Mouse (Mus musculus) testis, adult 2 months (tissue): ENCODE results near the gene Misp. TPM values are rescaled to one million over a fixed set of nuclear protein-coding genes. Genes with fewer than 3 reads are reported as not detected.

Source experiments
- H3K27ac ChIP-seq: fragments of 200-500 bp; 2 replicates; pipeline ENCODE4 v1.5.1; 2012; ENCODE audit warnings: low read depth, low read length; ENCODE audit not compliant: control insufficient read depth, insufficient read depth
- H3K27me3 ChIP-seq: fragments of 200-500 bp; 2 replicates; pipeline ENCODE4 v1.6.1; 2012; ENCODE audit warnings: mild to moderate bottlenecking, low read length, moderate library complexity; ENCODE audit not compliant: control insufficient read depth, insufficient read depth
- H3K36me3 ChIP-seq: fragments of 200-500 bp; 2 replicates; pipeline ENCODE4 v1.6.1; 2012; ENCODE audit warnings: mild to moderate bottlenecking, low read length; ENCODE audit not compliant: control insufficient read depth, insufficient read depth
- H3K4me1 ChIP-seq: fragments of 200-500 bp; 2 replicates; pipeline ENCODE4 v1.6.1; 2012; ENCODE audit warnings: low read length; ENCODE audit not compliant: control insufficient read depth, insufficient read depth
- H3K4me3 ChIP-seq: fragments of 200-500 bp; 2 replicates; pipeline ENCODE4 v1.5.1; 2012; ENCODE audit warnings: low read depth, mild to moderate bottlenecking, low read length, moderate library complexity, mixed read lengths; ENCODE audit not compliant: control insufficient read depth
- CTCF ChIP-seq: fragments of 200-500 bp; IDR thresholded peaks from 2 replicates; pipeline ENCODE4 v1.5.1; 2012; ENCODE audit warnings: low read depth, mild to moderate bottlenecking, inconsistent platforms, low read length, moderate library complexity; ENCODE audit not compliant: control insufficient read depth, insufficient read depth, insufficient replicate concordance
- POLR2A ChIP-seq: fragments of 200-500 bp; IDR thresholded peaks from 2 replicates; pipeline ENCODE4 v1.6.1; 2012; ENCODE audit warnings: low read depth, mild to moderate bottlenecking, inconsistent platforms, low read length, moderate library complexity; ENCODE audit not compliant: control insufficient read depth
- polyA plus RNA-seq: library from polyadenylated mRNA; depleted of rRNA; stranded (reverse); fragments of >200 nt; gene quantifications from 2 replicates; pipeline ENCODE4 v1.2.3, GENCODE M21; 2012

Gene Misp
- polyA plus RNA-seq, 1 experiment, result 0.27 TPM

GRCm38 (mm10) chr10:79814271-79814842, 6.4 kb upstream of the Misp start:
- Histone ChIP-seq H3K27ac (no peak overlapping the region), H3K4me1 (peaks cover 3% of the 10 kb centered on the region), H3K27me3 (no peaks in the 10 kb centered on the region), H3K36me3 (no peaks in the 10 kb centered on the region), H3K4me3 (no peak overlapping the region)
- TF ChIP-seq CTCF (no peak), POLR2A (no peak)

DNA sequence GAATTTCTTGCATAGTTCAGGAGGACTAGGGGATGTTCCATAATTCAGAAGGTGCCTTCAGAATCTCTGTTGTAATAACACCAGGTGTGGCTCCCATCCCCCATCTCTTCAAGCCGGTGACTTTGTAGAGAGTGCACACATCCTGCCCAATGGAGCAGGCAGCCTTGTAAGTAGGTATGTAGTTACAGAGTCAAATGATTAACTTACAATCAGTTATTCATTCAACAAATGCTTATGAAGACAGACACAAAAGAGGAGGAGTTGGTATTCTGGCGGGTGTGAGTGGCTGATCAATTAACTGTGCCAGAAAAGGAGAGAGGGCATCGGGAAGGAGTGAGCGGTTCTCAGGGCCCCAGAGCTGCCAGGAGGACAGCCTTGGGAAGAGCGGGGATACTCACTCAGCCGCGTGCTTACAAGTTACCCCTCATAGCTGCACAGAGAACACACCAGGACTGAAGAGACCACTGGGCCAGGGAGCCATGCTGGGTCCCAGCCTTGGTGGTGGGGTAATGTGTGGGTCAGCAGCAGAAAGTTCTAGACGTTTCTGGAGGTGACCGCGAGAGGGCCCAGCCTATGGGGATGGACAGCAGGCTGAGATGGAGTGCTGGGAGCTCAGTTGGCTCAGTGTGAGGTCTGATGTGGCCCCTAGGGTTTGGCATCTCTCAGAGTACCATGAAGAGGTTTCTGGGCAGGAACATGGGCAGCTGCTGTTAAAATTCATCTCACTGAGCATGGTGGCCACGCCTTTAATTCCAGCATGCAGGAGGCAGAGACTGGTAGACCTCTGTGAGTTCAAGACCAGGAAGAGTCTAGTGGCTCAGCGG, 4.9 kb upstream of the Misp start:
- Histone ChIP-seq H3K27ac (no peak overlapping the region), H3K4me1 (peaks cover 3% of the 10 kb centered on the region), H3K36me3 (no peaks in the 10 kb centered on the region), H3K27me3 (no peaks in the 10 kb centered on the region), H3K4me3 (no peak overlapping the region)
- no peak for TF ChIP-seq CTCF
- no peak for TF ChIP-seq POLR2A

- Histone ChIP-seq H3K4me3 (no peak overlapping the region), H3K36me3 (no peaks in the 10 kb centered on the region), H3K27ac (no peak overlapping the region), H3K27me3 (no peaks in the 10 kb centered on the region), H3K4me1 (peaks cover 4% of the 10 kb centered on the region)
- TF ChIP-seq CTCF (no peak), POLR2A (no peak)
Measured at GRCm38 (mm10) chr10:79817111-79817510, 3.7 kb upstream of the Misp start.

DNA sequence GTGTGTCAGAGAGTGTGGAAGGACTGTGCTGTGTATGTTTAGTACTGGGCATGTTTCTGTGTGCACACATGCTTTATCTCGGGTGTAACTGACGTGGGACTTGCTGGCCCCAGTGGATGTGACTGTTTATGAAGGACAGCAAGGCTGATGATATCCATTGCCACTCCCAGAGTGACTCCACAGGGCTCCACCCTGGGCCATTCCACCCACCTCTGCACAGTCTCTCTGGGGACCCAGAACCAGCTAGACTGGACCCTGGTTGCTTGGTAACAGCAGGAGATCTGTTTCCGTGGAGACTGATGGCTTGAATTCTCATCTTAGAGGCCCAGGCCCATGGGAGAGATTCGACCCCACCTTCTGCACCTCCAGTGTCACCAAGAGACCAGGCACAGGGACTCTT, 2.6 kb upstream of the Misp start:
- no peak overlapping the region for H3K27ac ChIP-seq
- H3K27me3 ChIP-seq, result no peaks in the 10 kb centered on the region
- H3K4me1 ChIP-seq, result peaks cover 12% of the 10 kb centered on the region
- no peak overlapping the region for H3K4me3 ChIP-seq
- TF ChIP-seq POLR2A, result no peak
- TF ChIP-seq CTCF, result no peak
- no peaks in the 10 kb centered on the region for H3K36me3 ChIP-seq

GRCm38 (mm10) chr10:79819606-79820005, 1.2 kb upstream of the Misp start:
- Histone ChIP-seq H3K27ac (no peak overlapping the region), H3K4me1 (peaks cover 15% of the 10 kb centered on the region), H3K36me3 (no peaks in the 10 kb centered on the region), H3K4me3 (no peak overlapping the region), H3K27me3 (no peaks in the 10 kb centered on the region)
- TF ChIP-seq CTCF (no peak), POLR2A (no peak)

GRCm38 (mm10) chr10:79820277-79820676, 512 bp upstream of the Misp start:
- H3K4me3 ChIP-seq, result no peak overlapping the region
- no peaks in the 10 kb centered on the region for H3K36me3 ChIP-seq
- peaks cover 17% of the 10 kb centered on the region for H3K4me1 ChIP-seq
- TF ChIP-seq CTCF (no peak), POLR2A (no peak)
- H3K27ac ChIP-seq, result no peak overlapping the region
- no peaks in the 10 kb centered on the region for H3K27me3 ChIP-seq

DNA sequence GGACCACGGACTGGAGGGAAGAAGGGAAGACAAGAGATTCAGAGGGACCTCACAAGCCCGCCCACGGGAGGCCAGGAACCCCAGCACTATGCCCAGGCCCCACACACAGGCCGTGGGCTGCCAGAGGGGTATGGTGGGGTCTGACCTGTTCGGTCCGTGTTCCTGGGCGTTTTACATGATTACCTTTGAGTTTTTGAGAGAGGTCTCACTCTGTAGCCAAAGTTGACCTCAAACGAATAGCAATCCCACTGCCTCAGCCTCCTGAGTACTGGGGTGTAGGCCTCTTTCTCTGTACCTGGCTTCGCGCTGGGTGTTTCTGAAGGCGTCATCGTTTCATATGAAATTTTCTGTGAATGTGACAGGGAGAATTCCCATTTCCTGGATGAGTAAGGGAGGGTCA, 942 bp downstream of the Misp start:
- Histone ChIP-seq H3K36me3 (no peaks in the 10 kb centered on the region), H3K27ac (no peak overlapping the region), H3K27me3 (no peaks in the 10 kb centered on the region), H3K4me1 (peaks cover 17% of the 10 kb centered on the region), H3K4me3 (no peak overlapping the region)
- no peak for TF ChIP-seq CTCF
- no peak for TF ChIP-seq POLR2A
